Mouse (Mus musculus) hindbrain, embryonic 11.5 days (tissue): ENCODE data around the gene Fbxw2. TPM values are rescaled to one million over a fixed set of nuclear protein-coding genes. Genes with fewer than 3 reads are reported as not detected.
"Not testable (repeated sequence)": the region's sequence is repeated elsewhere in the genome, so short reads cannot be mapped to it uniquely, and the experiment has no call there.

ENCODE experiments used
- ATAC-seq: fragments of 200-750 bp; cut with Nextera tagmentation; 2 replicates; pipeline ENCODE4 v1.8.0; 2017; ENCODE audit warnings: mild to moderate bottlenecking, moderate TSS enrichment, moderate library complexity; ENCODE audit not compliant: low FRiP score
- DNase-seq: peaks from one replicate; pipeline ENCODE4 v3.0.0-alpha.2; 2015; ENCODE audit warnings: low spot score
- H3K27ac ChIP-seq: fragments of 300-500 bp; sonication (generic); 2 replicates; pipeline ENCODE4 v1.5.1; 2014; ENCODE audit warnings: mild to moderate bottlenecking, low read depth, low read length
- H3K27me3 ChIP-seq: fragments of 300-500 bp; sonication (generic); 2 replicates; pipeline ENCODE4 v1.6.1; 2014; ENCODE audit warnings: mild to moderate bottlenecking, low read length, moderate library complexity, mixed read lengths; ENCODE audit not compliant: control insufficient read depth, insufficient read depth
- H3K36me3 ChIP-seq: fragments of 300-500 bp; sonication (generic); 2 replicates; pipeline ENCODE4 v1.6.1; 2014; ENCODE audit warnings: mild to moderate bottlenecking, low read length, moderate library complexity, mixed read lengths; ENCODE audit not compliant: control insufficient read depth, insufficient read depth
- H3K4me1 ChIP-seq: fragments of 300-500 bp; sonication (generic); replicated peaks from 2 replicates; pipeline ENCODE4 v1.6.1; 2014; ENCODE audit warnings: low read length, mixed read lengths; ENCODE audit not compliant: control insufficient read depth, insufficient read depth
- H3K4me2 ChIP-seq: fragments of 300-500 bp; sonication (generic); replicated peaks from 2 replicates; pipeline ENCODE4 v1.6.1; 2014; ENCODE audit warnings: mild to moderate bottlenecking, low read depth, low read length
- H3K4me3 ChIP-seq: fragments of 300-500 bp; sonication (generic); 2 replicates; pipeline ENCODE4 v1.5.1; 2014; ENCODE audit warnings: low read depth, low read length
- H3K9ac ChIP-seq: fragments of 300-500 bp; sonication (generic); 2 replicates; pipeline ENCODE4 v1.6.1; 2014; ENCODE audit warnings: low read depth, low read length
- H3K9me3 ChIP-seq: fragments of 300-500 bp; sonication (generic); 2 replicates; pipeline ENCODE4 v1.6.1; 2016; ENCODE audit warnings: low read length; ENCODE audit not compliant: control insufficient read depth
- WGBS: fragments of 180-500 bp; shearing (Covaris S2); extraction: QIAGEN DNeasy Blood & Tissue Kit; methylation state at CpG from one replicate; pipeline ENCODE4 v1.1.7; 2014; 5-methylcytosine and 5-hydroxymethylcytosine counted together
- polyA plus RNA-seq: library from polyadenylated mRNA; unstranded; fragments of >200 nt; fragmentation: Nextera tagmentation; extraction: Ambion mirVana; gene quantifications from 2 replicates; pipeline ENCODE4 v1.2.1, GENCODE M21; 2014

Gene Fbxw2
- polyA plus RNA-seq, 1 experiment from 2014 or later: 63.5 TPM

DNA sequence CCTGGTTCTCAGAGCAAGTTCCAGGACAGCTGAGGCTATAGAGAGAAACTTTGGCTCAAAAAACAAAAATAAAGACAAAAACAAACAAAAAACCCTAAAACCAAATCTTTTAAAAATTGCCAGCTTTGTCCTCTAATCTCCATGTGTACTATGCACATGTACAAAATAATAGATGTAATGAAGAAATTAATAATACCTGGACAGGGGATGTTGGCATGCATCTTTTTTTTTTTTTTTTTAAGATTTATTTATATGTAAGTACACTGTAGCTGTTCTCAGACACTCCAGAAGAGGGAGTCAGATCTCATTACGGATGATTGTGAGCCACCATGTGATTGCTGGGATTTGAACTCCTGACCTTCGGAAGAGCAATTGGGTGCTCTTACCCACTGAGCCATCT is 33.6 kb downstream of the Fbxw2 start:
- not testable (repeated sequence) for H3K9ac ChIP-seq, H3K4me1 ChIP-seq, H3K4me2 ChIP-seq, H3K36me3 ChIP-seq, H3K9me3 ChIP-seq, H3K27ac ChIP-seq, H3K27me3 ChIP-seq, H3K4me3 ChIP-seq, DNase-seq, ATAC-seq
- 87% methylated on average over 2 of the region's 2 CpGs for WGBS

DNA sequence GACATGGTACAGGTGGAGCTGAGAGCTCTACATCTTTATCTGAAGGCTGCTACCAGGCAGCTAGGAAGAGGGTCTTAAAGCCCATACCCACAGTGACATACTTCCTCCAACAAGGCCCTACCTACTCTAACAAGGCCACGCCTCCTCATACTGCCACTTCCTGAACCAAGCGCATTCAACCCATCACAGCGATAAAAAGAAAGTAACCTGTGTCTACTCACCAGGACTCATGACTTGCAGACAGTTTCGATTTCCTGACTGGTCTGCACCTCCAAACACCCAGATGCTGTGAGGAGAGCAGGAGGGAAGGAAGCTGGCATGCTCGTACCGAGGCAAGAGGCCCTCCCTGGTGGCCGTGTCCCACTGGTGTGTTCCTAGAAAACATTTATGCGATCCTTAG is 35.8 kb downstream of the Fbxw2 start:
- 94% methylated on average over 8 of the region's 8 CpGs for WGBS
- Histone ChIP-seq H3K9me3 (no peaks in the 10 kb centered on the region), H3K4me3 (no peak overlapping the region), H3K27me3 (no peaks in the 10 kb centered on the region), H3K4me1 (no peaks in the 10 kb centered on the region), H3K36me3 (no peaks in the 10 kb centered on the region), H3K9ac (no peak overlapping the region), H3K27ac (no peak overlapping the region), H3K4me2 (no peak overlapping the region)
- DNase-seq (no peak), ATAC-seq (no peak)

DNA sequence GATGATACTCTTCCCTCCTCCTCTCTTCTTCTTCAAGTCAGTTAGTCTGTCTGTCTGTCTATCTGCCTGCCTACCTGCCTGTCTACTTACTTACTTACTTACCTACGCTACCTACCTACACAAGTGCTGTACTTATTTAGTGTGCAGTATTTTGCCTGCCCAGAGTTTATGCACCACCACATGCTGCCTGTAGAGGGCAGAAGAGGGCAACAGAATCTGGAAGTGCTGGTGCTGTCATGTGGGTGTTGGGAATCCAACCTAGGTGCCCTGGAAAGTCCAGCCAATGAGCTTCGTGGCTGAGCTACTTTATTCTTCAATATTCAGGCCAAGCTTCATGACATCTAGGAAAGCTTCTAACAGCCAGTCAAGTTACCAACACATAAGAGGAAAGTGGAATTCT is 42.0 kb downstream of the Fbxw2 start:
- Histone ChIP-seq H3K9ac (no peak overlapping the region), H3K4me3 (no peak overlapping the region), H3K4me1 (no peaks in the 10 kb centered on the region), H3K27me3 (no peaks in the 10 kb centered on the region), H3K4me2 (no peak overlapping the region), H3K27ac (no peak overlapping the region), H3K36me3 (0 out of 2 replicates have a peak, but pooled peaks cover 10% of the 10 kb centered on the region), H3K9me3 (no peaks in the 10 kb centered on the region)
- no peak for ATAC-seq
- peak; percentile 58 for DNase-seq
- WGBS: 76% methylated on average over 2 of the region's 2 CpGs

DNA sequence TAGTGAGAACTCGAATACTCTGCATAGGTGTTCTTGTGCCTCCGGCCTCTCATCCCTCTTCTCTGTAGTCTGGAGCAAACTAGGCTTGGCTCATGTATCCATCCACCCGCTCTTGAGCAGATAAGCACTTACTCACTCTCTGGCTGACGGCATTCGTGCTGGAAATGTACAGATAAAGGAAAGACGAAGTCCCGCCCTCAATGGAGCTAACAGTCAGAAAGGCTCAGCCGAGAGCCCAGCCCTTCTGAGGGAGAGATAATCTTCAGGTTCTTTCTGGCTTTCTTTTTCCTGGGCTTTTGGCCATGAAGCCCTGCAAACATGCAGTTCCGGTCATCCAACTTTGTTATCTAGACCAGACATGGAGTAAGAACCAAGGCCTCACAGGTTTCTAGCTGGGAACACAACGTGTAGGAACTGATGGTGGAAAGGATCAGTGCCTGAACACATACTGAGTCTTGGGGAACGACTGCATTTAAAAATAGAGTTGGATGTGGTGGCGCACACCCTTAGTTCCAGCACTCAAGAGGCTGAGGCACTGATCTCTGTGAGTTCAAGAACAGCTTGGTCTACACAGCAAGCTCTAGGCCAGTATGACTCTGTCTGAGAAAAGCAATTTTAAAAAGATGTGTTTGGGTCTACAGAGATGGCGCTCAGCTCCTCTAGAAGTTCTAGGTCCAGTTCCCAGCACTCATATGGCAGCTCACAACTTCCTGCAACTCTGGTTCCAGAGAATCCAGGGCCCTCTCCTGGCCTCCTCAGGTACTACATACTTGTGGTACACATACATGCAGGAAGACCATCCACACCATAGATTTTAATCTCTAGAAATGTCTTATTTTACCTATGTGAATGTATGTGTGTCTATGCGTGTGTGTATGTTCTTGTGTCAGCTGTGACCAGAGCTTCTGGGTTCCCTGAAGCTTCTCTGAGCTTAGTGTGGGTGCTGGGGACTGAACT is 42.8 kb downstream of the Fbxw2 start:
- Histone ChIP-seq H3K27me3 (no peaks in the 10 kb centered on the region), H3K4me2 (no peak overlapping the region), H3K9me3 (no peaks in the 10 kb centered on the region), H3K4me3 (no peak overlapping the region), H3K4me1 (no peaks in the 10 kb centered on the region), H3K36me3 (0 out of 2 replicates have a peak, but pooled peaks cover 10% of the 10 kb centered on the region), H3K9ac (no peak overlapping the region), H3K27ac (no peak overlapping the region)
- WGBS: 93% methylated on average over 14 of the region's 14 CpGs
- DNase-seq: no peak
- ATAC-seq: no peak

DNA sequence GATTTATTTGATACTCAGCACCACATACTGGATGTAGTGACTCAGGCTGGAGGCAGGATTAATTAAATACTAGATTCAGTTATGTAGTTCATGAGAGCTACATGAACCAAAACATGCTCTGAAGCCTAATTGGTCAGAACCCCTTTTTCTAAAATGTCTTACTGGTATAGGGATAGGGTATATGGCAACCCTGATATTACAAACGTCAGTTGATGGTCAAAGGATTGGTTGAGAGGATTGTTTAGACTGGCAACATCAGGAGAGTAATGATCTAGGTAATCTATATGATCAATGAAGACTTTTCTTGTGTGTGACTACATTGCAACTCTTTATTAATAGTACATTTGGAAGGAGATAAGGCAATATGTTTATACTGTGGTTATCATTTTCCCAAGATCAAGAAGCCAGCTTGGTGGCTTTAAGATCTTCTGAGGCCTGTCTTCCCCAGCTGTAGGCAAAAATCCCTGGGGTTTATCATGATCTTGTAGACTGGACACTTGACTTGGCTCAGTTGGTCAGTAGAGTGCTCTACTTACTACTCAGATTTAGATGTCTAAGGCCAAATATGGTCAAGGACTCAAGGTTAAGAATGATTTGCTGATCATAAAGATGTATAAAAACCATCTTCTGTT is 48.8 kb downstream of the Fbxw2 start:
- H3K27ac ChIP-seq: no peak overlapping the region
- H3K9ac ChIP-seq: no peak overlapping the region
- no peak overlapping the region for H3K4me2 ChIP-seq
- DNase-seq (no peak), ATAC-seq (no peak)
- H3K4me1 ChIP-seq: peaks cover 23% of the 10 kb centered on the region
- no peak overlapping the region for H3K4me3 ChIP-seq
- H3K36me3 ChIP-seq: peaks cover 27% of the 10 kb centered on the region
- WGBS: 67% methylated on average over 1 of the region's 1 CpGs
- no peaks in the 10 kb centered on the region for H3K27me3 ChIP-seq
- H3K9me3 ChIP-seq: no peaks in the 10 kb centered on the region

DNA sequence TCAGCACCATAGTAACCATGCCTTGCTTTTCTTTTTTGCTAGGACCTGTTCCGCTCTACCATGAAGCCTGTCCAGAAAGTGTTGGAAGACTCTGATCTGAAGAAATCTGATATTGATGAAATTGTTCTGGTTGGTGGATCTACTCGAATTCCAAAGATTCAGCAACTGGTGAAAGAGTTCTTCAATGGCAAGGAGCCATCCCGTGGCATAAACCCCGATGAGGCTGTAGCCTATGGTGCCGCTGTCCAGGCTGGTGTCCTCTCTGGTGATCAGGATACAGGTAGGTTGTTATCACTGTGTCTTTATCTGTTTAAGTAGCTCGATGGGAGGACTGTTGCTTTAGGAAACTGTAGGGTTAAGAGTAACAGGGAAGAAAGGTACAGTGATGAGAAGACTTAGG is 51.6 kb downstream of the Fbxw2 start:
- no peaks in the 10 kb centered on the region for H3K9me3 ChIP-seq
- WGBS: 93% methylated on average over 6 of the region's 6 CpGs
- no peak overlapping the region for H3K9ac ChIP-seq
- peaks cover 24% of the 10 kb centered on the region for H3K36me3 ChIP-seq
- peak overlapping the region; percentile 95 for H3K4me3 ChIP-seq
- no peak overlapping the region for H3K27ac ChIP-seq
- DNase-seq: no peak
- H3K4me2 ChIP-seq: peak overlapping the region; percentile 67
- H3K27me3 ChIP-seq: no peaks in the 10 kb centered on the region
- no peak for ATAC-seq
- H3K4me1 ChIP-seq: peaks cover 23% of the 10 kb centered on the region

DNA sequence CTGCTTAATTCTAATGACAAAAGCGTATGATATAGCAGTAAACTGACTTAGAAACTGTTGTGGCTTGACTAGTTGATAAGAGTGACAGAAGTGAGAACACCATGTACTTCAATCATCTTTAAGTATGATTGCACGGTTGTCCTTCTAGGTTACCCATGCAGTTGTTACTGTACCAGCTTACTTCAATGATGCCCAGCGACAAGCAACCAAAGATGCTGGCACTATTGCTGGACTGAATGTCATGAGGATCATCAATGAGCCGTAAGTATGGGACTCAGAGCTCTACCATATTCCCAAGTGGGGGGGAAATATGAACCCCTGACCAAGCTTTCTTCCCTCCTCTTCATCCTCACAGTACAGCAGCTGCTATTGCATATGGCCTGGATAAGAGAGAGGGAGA is 52.4 kb downstream of the Fbxw2 start:
- DNase-seq (no peak), ATAC-seq (no peak)
- Histone ChIP-seq H3K27me3 (no peaks in the 10 kb centered on the region), H3K4me2 (peak overlapping the region; percentile 67), H3K36me3 (peaks cover 22% of the 10 kb centered on the region), H3K4me3 (peak overlapping the region; percentile 95), H3K4me1 (peaks cover 23% of the 10 kb centered on the region), H3K27ac (no peak overlapping the region), H3K9ac (no peak overlapping the region; the same call in 1 of the 2 replicates), H3K9me3 (no peaks in the 10 kb centered on the region)
- WGBS: 94% methylated on average over 4 of the region's 4 CpGs

DNA sequence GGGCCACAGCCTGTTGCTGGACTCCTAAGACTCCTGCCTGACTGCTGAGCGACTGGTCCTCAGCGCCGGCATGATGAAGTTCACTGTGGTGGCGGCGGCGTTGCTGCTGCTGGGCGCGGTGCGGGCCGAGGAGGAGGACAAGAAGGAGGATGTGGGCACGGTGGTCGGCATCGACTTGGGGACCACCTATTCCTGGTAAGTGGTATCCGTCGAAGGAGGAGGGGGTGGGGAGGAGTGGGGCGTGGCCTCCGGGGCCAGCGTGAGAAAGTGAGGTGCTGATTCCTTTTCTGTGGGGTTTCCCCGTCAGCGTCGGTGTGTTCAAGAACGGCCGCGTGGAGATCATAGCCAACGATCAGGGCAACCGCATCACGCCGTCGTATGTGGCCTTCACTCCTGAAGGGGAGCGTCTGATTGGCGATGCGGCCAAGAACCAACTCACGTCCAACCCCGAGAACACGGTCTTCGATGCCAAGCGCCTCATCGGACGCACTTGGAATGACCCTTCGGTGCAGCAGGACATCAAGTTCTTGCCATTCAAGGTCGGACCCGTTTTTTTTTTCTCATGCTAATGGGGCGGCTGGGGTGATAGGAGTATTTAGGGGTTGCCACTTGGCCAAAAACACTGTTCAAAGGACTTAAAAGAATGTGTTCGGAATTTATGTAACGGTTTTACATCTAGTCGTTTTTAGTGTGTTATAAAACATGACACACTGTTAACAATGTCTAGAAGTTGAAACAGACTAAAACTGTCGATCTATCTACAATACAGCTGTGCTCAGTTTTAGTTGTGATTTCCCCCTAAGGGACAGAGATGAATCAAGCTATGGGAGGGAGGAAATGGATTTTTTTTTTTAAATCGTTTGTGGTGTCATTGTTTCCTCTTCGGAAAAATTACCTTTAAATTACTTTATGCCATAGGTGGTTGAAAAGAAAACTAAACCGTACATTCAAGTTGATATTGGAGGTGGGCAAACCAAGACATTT is 53.6 kb downstream of the Fbxw2 start:
- Histone ChIP-seq H3K36me3 (peaks cover 22% of the 10 kb centered on the region), H3K27me3 (no peaks in the 10 kb centered on the region), H3K27ac (peak overlapping the region; percentile 79), H3K9ac (peak overlapping the region; percentile 97), H3K4me1 (peaks cover 23% of the 10 kb centered on the region), H3K9me3 (no peaks in the 10 kb centered on the region), H3K4me3 (peak overlapping the region; percentile 95), H3K4me2 (peak overlapping the region; percentile 67)
- DNase-seq (peak; percentile 69), ATAC-seq (peak; percentile 53; the same call in 1 of the 2 replicates)
- 4% methylated on average over 50 of the region's 50 CpGs for WGBS
